ENCODE assay signal across 8 mouse cellular contexts in genomic region chrX:75084774-75085508, GRCm38 (mm10). TPM values are rescaled to one million over a fixed set of nuclear protein-coding genes. Genes with fewer than 3 reads are reported as not detected.
DNase-seq lines count a peak whose midpoint lies in the region; ATAC-seq lines count a peak whose summit lies in the region.

Gene Gab3 (minus strand): TSS chrX:75085458.

- peak within 1 kb of the TSS; percentile 48 for H3K4me3 ChIP-seq in limb, embryonic 12.5 days (replicated peaks)
- peak within 1 kb of the TSS; percentile 39 for H3K4me3 ChIP-seq in midbrain, embryonic 11.5 days (ENCODE audit: low read depth, low read length)

- ATAC-seq in common myeloid progenitor, adult 5-6 weeks (replicated peaks; ENCODE audit: low read depth, poor library complexity, severe bottlenecking) = peak; percentile 97
- peak; percentile 83 for ATAC-seq in limb, embryonic 12.5 days (ENCODE audit: insufficient number of reproducible peaks, insufficient read depth, low FRiP score, low TSS enrichment, low read depth)
- peak; percentile 93 for ATAC-seq in midbrain, embryonic 11.5 days (ENCODE audit: low FRiP score)

- no peaks in the 10 kb centered on the region for H3K36me3 ChIP-seq in limb, embryonic 12.5 days
- H3K36me3 ChIP-seq in midbrain, embryonic 11.5 days (ENCODE audit: control insufficient read depth, insufficient read depth, low read length) = no peaks in the 10 kb centered on the region

- H3K4me1 ChIP-seq in limb, embryonic 12.5 days (replicated peaks) = no peaks in the 10 kb centered on the region
- no peaks in the 10 kb centered on the region for H3K4me1 ChIP-seq in midbrain, embryonic 11.5 days (ENCODE audit: control insufficient read depth, insufficient read depth, low read length)

- WGBS in limb, embryonic 12.5 days = 8% methylated on average over 7 of the region's 17 CpGs
- 18% methylated on average over 8 of the region's 17 CpGs for WGBS in midbrain, embryonic 11.5 days

- H3K27me3 ChIP-seq in limb, embryonic 12.5 days = no peaks in the 10 kb centered on the region
- H3K27me3 ChIP-seq in midbrain, embryonic 11.5 days (ENCODE audit: control insufficient read depth, insufficient read depth, low read length) = no peaks in the 10 kb centered on the region

- H3K27ac ChIP-seq in limb, embryonic 12.5 days = no peak within 1 kb of the TSS
- no peak within 1 kb of the TSS for H3K27ac ChIP-seq in midbrain, embryonic 11.5 days (ENCODE audit: low read depth, low read length)

- DNase-seq in urinary bladder, postnatal 14 days (ENCODE audit: low spot score) = peak; percentile 31
- no peak for DNase-seq in urinary bladder, adult 2 months (ENCODE audit: low spot score)
- DNase-seq in gastrocnemius, postnatal 10 days = peak; percentile 42
- DNase-seq in induced T-regulatory cell, adult 2 months (ENCODE audit: low read depth) = peak; percentile 80
- DNase-seq in midbrain, embryonic 11.5 days (ENCODE audit: low spot score, missing footprints) = no peak
- peak; percentile 40 for DNase-seq in skeletal muscle tissue, adult 2 months (ENCODE audit: low read depth, low spot score)

- no peaks in the 10 kb centered on the region for H3K9me3 ChIP-seq in limb, embryonic 12.5 days
- no peaks in the 10 kb centered on the region for H3K9me3 ChIP-seq in midbrain, embryonic 11.5 days (ENCODE audit: control insufficient read depth, low read length)

- H3K9ac ChIP-seq in limb, embryonic 12.5 days (replicated peaks) = peak within 1 kb of the TSS; percentile 31
- H3K9ac ChIP-seq in midbrain, embryonic 11.5 days (ENCODE audit: low read length) = peak within 1 kb of the TSS; percentile 46; the same call in 1 of the 2 replicates

- peak within 1 kb of the TSS; percentile 61 for H3K4me2 ChIP-seq in limb, embryonic 12.5 days
- peak within 1 kb of the TSS; percentile 44 for H3K4me2 ChIP-seq in midbrain, embryonic 11.5 days

RNA-seq across cellular contexts. Expression of gene Gab3, which starts in this region (rescaled TPM):
- polyA plus RNA-seq in urinary bladder, adult 2 months (2012; rRNA removed) = 1.3 and 1.7 TPM in 2 replicates
- 1.8 and 2.4 TPM in 2 replicates for total RNA-seq in common myeloid progenitor, adult 5-6 weeks (2017)
- total RNA-seq in gastrocnemius, postnatal 10 days (2021) = 1 to 10 TPM; 1.6 to 2.7 TPM
- polyA plus RNA-seq in limb, embryonic 12.5 days (2016; fragmentation: Nextera tagmentation; extraction: Ambion mirVana) = 1.0 and 1.1 TPM in 2 replicates
- 1.2 and 1.3 TPM in 2 replicates for polyA plus RNA-seq in midbrain, embryonic 11.5 days (2014; fragmentation: Nextera tagmentation; extraction: Ambion mirVana)

Comparison
In these comparisons a context has a peak if more than half of its experiments do, and no peak if none do; other contexts are left out.
1. DNase-seq: peak in urinary bladder, postnatal 14 days (single experiment), gastrocnemius, postnatal 10 days (single experiment), induced T-regulatory cell, adult 2 months (single experiment) and skeletal muscle tissue, adult 2 months (single experiment); none in urinary bladder, adult 2 months (single experiment) and midbrain, embryonic 11.5 days (single experiment).
2. Peak in every context shown above with its lines, with median percentiles within 50 percentile points of each other: ATAC-seq.